Mouse (Mus musculus) CH12.LX (cell line): Measurements from ENCODE around the gene Tspan33. TPM values are rescaled to one million over a fixed set of nuclear protein-coding genes. Genes with fewer than 3 reads are reported as not detected.

Experiments
- DNase-seq: peaks from one replicate; pipeline ENCODE4 v3.0.0-alpha.2; 2013; ENCODE audit errors: extremely low read depth
- H3K27ac ChIP-seq: 2 replicates; pipeline ENCODE4 v1.5.1; 2012; ENCODE audit warnings: low read depth, mild to moderate bottlenecking, control low read depth, moderate library complexity; ENCODE audit not compliant: insufficient read depth
- H3K27me3 ChIP-seq: replicated peaks from 2 replicates; pipeline ENCODE3; 2012; ENCODE audit warnings: inconsistent platforms
- H3K36me3 ChIP-seq, 2 experiments: replicated peaks in 1 of 2; 2 replicates each; pipeline versions ENCODE3 to v1.6.1; 2012; ENCODE audit warnings: inconsistent platforms in 1 of 2, low read length in 1 of 2, mild to moderate bottlenecking in 1 of 2, mixed read lengths in 1 of 2, moderate library complexity in 1 of 2; ENCODE audit not compliant: control insufficient read depth in 1 of 2, insufficient read depth in 1 of 2
- H3K4me1 ChIP-seq, 2 experiments: 2 replicates each; pipeline ENCODE4 v1.6.1; 2012; ENCODE audit warnings: inconsistent platforms in 1 of 2, moderate library complexity in 1 of 2; ENCODE audit not compliant: insufficient read depth in 2 of 2, control insufficient read depth in 1 of 2
- H3K4me2 ChIP-seq: 2 replicates; pipeline ENCODE4 v1.6.1; 2012; ENCODE audit warnings: low read depth, mild to moderate bottlenecking, control low read depth; ENCODE audit not compliant: poor library complexity, insufficient read depth, severe bottlenecking
- H3K4me3 ChIP-seq, 3 experiments: fragments of 150-350 bp in 1 of 3; sonication (generic) in 1 of 3; replicated peaks in 1 of 3; 2 replicates each; pipeline versions ENCODE3 to v1.5.1; 2011 to 2012; ENCODE audit warnings: low read depth in 2 of 3, low read length in 2 of 3, mild to moderate bottlenecking in 2 of 3, moderate library complexity in 2 of 3, control low read depth in 1 of 3, improper control_type of control experiment in 1 of 3, inconsistent platforms in 1 of 3, mixed read lengths in 1 of 3; ENCODE audit not compliant: poor library complexity in 1 of 3
- H3K79me2 ChIP-seq: replicated peaks from 2 replicates; pipeline ENCODE4 v1.6.1; 2012; ENCODE audit warnings: mild to moderate bottlenecking, moderate library complexity; ENCODE audit not compliant: control insufficient read depth, poor library complexity, insufficient read depth, severe bottlenecking; ENCODE audit errors: extremely low read depth
- H3K9ac ChIP-seq: 2 replicates; pipeline ENCODE4 v1.6.1; 2012; ENCODE audit warnings: low read depth, mild to moderate bottlenecking, control low read depth, moderate library complexity; ENCODE audit not compliant: insufficient read depth
- H3K9me3 ChIP-seq: replicated peaks from 2 replicates; pipeline ENCODE3; 2012; ENCODE audit warnings: low read length, inconsistent platforms, mixed read lengths
- CHD2 ChIP-seq: IDR thresholded peaks from 2 replicates; pipeline ENCODE4 v1.6.1; 2011; ENCODE audit warnings: low read length, improper control_type of control experiment
- CTCF ChIP-seq, 2 experiments: IDR thresholded peaks in 1 of 2; conservative IDR thresholded peaks in 1 of 2; 2 replicates each; pipeline ENCODE4 v1.5.1; 2011 to 2012; ENCODE audit warnings: low read depth in 2 of 2, low read length in 2 of 2, improper control_type of control experiment in 1 of 2, inconsistent platforms in 1 of 2, mild to moderate bottlenecking in 1 of 2, moderate library complexity in 1 of 2
- ELF1 ChIP-seq: IDR thresholded peaks from 2 replicates; pipeline ENCODE4 v1.6.1; 2014; ENCODE audit warnings: low read depth, mild to moderate bottlenecking, inconsistent platforms, low read length, improper control_type of control experiment
- EP300 ChIP-seq: IDR thresholded peaks from 2 replicates; pipeline ENCODE4 v1.6.1; 2011; ENCODE audit warnings: low read length, improper control_type of control experiment
- ETS1 ChIP-seq: conservative IDR thresholded peaks from 2 replicates; pipeline ENCODE4 v1.6.1; 2012; ENCODE audit warnings: low read depth, mild to moderate bottlenecking, inconsistent platforms, low read length, improper control_type of control experiment, moderate library complexity
- HCFC1 ChIP-seq: IDR thresholded peaks from 2 replicates; pipeline ENCODE4 v1.6.1; 2012; ENCODE audit warnings: low read depth, mild to moderate bottlenecking, inconsistent platforms, low read length, improper control_type of control experiment
- JUN ChIP-seq: IDR thresholded peaks from 2 replicates; pipeline ENCODE4 v1.6.1; 2011; ENCODE audit warnings: low read depth, mild to moderate bottlenecking, low read length, improper control_type of control experiment, moderate library complexity; ENCODE audit not compliant: insufficient read depth
- KAT2A ChIP-seq: IDR thresholded peaks from 2 replicates; pipeline ENCODE4 v1.6.1; 2012; ENCODE audit warnings: low read length, improper control_type of control experiment, inconsistent platforms; ENCODE audit not compliant: insufficient replicate concordance
- MAFK ChIP-seq: IDR thresholded peaks from 2 replicates; pipeline ENCODE4 v1.6.1; 2011; ENCODE audit warnings: low read length, improper control_type of control experiment; ENCODE audit not compliant: insufficient replicate concordance
- MAX ChIP-seq: IDR thresholded peaks from 2 replicates; pipeline ENCODE4 v1.6.1; 2011; ENCODE audit warnings: low read length, improper control_type of control experiment
- MYC ChIP-seq: IDR thresholded peaks from 2 replicates; pipeline ENCODE4 v1.6.1; 2011; ENCODE audit warnings: low read depth, mild to moderate bottlenecking, improper control_type of control experiment, low read length
- NELFE ChIP-seq: IDR thresholded peaks from 2 replicates; pipeline ENCODE4 v1.6.1; 2011; ENCODE audit warnings: low read depth, low read length, improper control_type of control experiment
- POLR2A ChIP-seq: IDR thresholded peaks from 2 replicates; pipeline ENCODE4 v1.6.1; 2011; ENCODE audit warnings: low read depth, mild to moderate bottlenecking, improper control_type of control experiment, low read length
- RAD21 ChIP-seq: IDR thresholded peaks from 2 replicates; pipeline ENCODE4 v1.6.1; 2011; ENCODE audit warnings: low read depth, mild to moderate bottlenecking, low read length, improper control_type of control experiment, moderate library complexity
- RCOR1 ChIP-seq: conservative IDR thresholded peaks from 2 replicates; pipeline ENCODE4 v1.6.1; 2012; ENCODE audit warnings: low read depth, mild to moderate bottlenecking, inconsistent platforms, low read length, improper control_type of control experiment
- SIN3A ChIP-seq: IDR thresholded peaks from 2 replicates; pipeline ENCODE4 v1.6.1; 2012; ENCODE audit warnings: low read length, improper control_type of control experiment, inconsistent platforms
- SMC3 ChIP-seq: IDR thresholded peaks from 2 replicates; pipeline ENCODE4 v1.6.1; 2011; ENCODE audit warnings: low read depth, low read length, improper control_type of control experiment
- TBP ChIP-seq: conservative IDR thresholded peaks from 2 replicates; pipeline ENCODE4 v1.6.1; 2011; ENCODE audit warnings: low read depth, low read length, improper control_type of control experiment
- TCF12 ChIP-seq: IDR thresholded peaks from 2 replicates; pipeline ENCODE4 v1.6.1; 2014; ENCODE audit warnings: low read depth, mild to moderate bottlenecking, inconsistent platforms, low read length, improper control_type of control experiment
- UBTF ChIP-seq: IDR thresholded peaks from 2 replicates; pipeline ENCODE4 v1.6.1; 2012; ENCODE audit warnings: low read depth, mild to moderate bottlenecking, inconsistent platforms, low read length, improper control_type of control experiment, moderate library complexity
- USF1 ChIP-seq: IDR thresholded peaks from 2 replicates; pipeline ENCODE4 v1.6.1; 2014; ENCODE audit warnings: low read depth, mild to moderate bottlenecking, inconsistent platforms, low read length, improper control_type of control experiment
- ZC3H11A ChIP-seq: IDR thresholded peaks from 2 replicates; pipeline ENCODE4 v1.6.1; 2012; ENCODE audit warnings: low read depth, mild to moderate bottlenecking, inconsistent platforms, low read length, improper control_type of control experiment
- ZMIZ1 ChIP-seq: IDR thresholded peaks from 2 replicates; pipeline ENCODE4 v1.6.1; 2012; ENCODE audit warnings: low read depth, mild to moderate bottlenecking, inconsistent platforms, low read length, improper control_type of control experiment
- dilution Hi-C: fragments of 300-500 bp; cut with MboI; formaldehyde crosslinking; loops from 2 replicates; pipeline ENCODE4 v1.14.3; 2020; ENCODE audit warnings: low sequenced_read_pairs; ENCODE audit not compliant: extremely low pct_unique_long_range_greater_than_20kb, extremely low pct_ligation_motif_present
- in situ Hi-C: fragments of 300-500 bp; cut with MboI; formaldehyde crosslinking; loops from 3 replicates; pipeline ENCODE4 v1.14.3; 2019; ENCODE audit warnings: low sequenced_read_pairs, low pct_ligation_motif_present, low pct_unique_long_range_greater_than_20kb, mixed read lengths
- polyA plus RNA-seq: library from polyadenylated mRNA; unstranded; fragments of >175 nt; gene quantifications from 2 replicates; pipeline ENCODE4 v1.2.1, GENCODE M21; 2012; ENCODE audit warnings: low read depth; ENCODE audit not compliant: insufficient read length
- total RNA-seq, 2 experiments: library from RNA; depleted of rRNA; stranded (reverse); fragments of 300-350 nt in 1 of 2; fragments of >200 nt in 1 of 2; gene quantifications; 2 replicates each; pipeline ENCODE4 v1.2.3; 2012 to 2014

The Tspan33 gene
- total and polyA plus RNA-seq, 3 experiments = 8.5 to 12.2 (median 10.4) TPM

DNA sequence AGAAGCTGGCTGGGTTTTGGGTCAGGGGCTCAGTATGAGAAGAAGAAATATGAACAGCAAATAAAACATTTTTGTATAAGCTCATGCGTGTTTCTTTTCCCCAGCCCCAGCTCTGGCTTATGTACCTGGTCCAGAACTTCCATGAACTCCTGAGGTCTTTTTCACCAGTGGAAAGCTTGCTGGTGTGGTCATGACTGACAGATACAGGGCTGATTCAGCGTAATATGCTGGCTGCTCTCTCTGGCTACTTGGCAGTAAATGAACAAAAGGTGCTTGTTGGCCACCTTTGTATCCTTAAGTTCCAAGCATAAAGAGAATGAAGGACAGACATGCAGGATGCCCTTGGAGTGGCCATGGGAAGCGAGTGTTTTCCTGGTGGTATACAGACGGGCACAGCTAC lies 67.3 kb downstream of the Tspan33 start:
- in situ Hi-C loops = no loop called here
- H3K9ac ChIP-seq = no peak overlapping the region
- H3K36me3 ChIP-seq = peaks cover 0 to 2% of the 10 kb centered on the region in 2 experiments
- H3K9me3 ChIP-seq = no peaks in the 10 kb centered on the region
- no peak overlapping the region for H3K4me2 ChIP-seq
- H3K4me3 ChIP-seq = no peak overlapping the region
- peaks cover 0 to 3% of the 10 kb centered on the region in 2 experiments; a peak in 3 of 4 replicates for H3K4me1 ChIP-seq
- TF ChIP-seq SIN3A = no peak
- no peak for TF ChIP-seq POLR2A
- TF ChIP-seq KAT2A = no peak
- TF ChIP-seq CTCF (conservative IDR thresholded peaks at IDR 0.05 in 1 of 2, IDR thresholded peaks at IDR 0.05 in 1 of 2; ENCODE audit: low read depth in 2 of 2, low read length in 2 of 2) = no peak
- no peak for TF ChIP-seq TCF12
- TF ChIP-seq ELF1 = no peak
- no peak for TF ChIP-seq MAFK
- TF ChIP-seq UBTF = no peak
- TF ChIP-seq EP300 = no peak
- TF ChIP-seq USF1 = no peak
- TF ChIP-seq CHD2 = no peak
- DNase-seq = no peak
- no peaks in the 10 kb centered on the region for H3K27me3 ChIP-seq
- H3K79me2 ChIP-seq = no peaks in the 10 kb centered on the region
- dilution Hi-C loops = no loop called here
- no peak overlapping the region for H3K27ac ChIP-seq

DNA sequence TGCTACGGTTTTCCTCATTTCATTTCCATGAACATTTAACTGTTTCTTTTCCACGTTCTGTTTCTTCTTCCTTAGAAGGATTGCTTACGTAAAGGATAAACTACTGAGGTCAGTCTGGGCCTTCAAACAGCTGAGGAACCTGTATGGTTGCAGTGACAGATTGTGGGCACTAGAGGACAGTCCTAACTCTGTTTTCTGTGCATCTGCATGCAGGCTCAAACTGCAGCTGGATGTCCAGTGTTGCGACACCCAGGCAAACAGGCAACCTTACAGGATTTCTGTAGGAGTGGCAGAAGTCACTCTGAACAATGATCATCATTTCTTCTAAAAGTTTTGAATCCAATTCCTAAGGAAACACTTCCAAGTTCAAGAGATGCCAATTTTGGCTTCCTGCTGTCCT lies 68.5 kb downstream of the Tspan33 start:
- TF ChIP-seq SMC3 (peak; percentile 92), RCOR1 (no peak), ETS1 (no peak), TBP (no peak), POLR2A (no peak), RAD21 (peak; percentile 93), HCFC1 (no peak; the same call in 1 of the 2 replicates), MAX (no peak), ZMIZ1 (no peak), SIN3A (0 out of 2 replicates have a peak, but pooled peaks have one; percentile 18), JUN (no peak), NELFE (0 out of 2 replicates have a peak, but pooled peaks have one; percentile 25), MYC (0 out of 2 replicates have a peak, but pooled peaks have one; percentile 29), CTCF (conservative IDR thresholded peaks at IDR 0.05 in 1 of 2, IDR thresholded peaks at IDR 0.05 in 1 of 2; ENCODE audit: low read depth in 2 of 2, low read length in 2 of 2) (peak; percentile 80 to 91), TCF12 (0 out of 2 replicates have a peak, but pooled peaks have one; percentile 14), ZC3H11A (peak; percentile 43; the same call in 1 of the 2 replicates)
- Histone ChIP-seq H3K9me3 (peaks cover 3% of the 10 kb centered on the region), H3K9ac (no peak overlapping the region), H3K4me1 (peaks cover 0 to 3% of the 10 kb centered on the region in 2 experiments; a peak in 3 of 4 replicates), H3K27me3 (no peaks in the 10 kb centered on the region), H3K27ac (no peak overlapping the region), H3K79me2 (no peaks in the 10 kb centered on the region), H3K4me3 (no peak overlapping the region), H3K4me2 (no peak overlapping the region), H3K36me3 (peaks cover 0 to 2% of the 10 kb centered on the region in 2 experiments)
- DNase-seq = peak; percentile 47
- in situ Hi-C loops = no loop called here
- dilution Hi-C loops = no loop called here
